Mouse (Mus musculus) heart, adult 2 months (tissue): ENCODE data around the gene 4930556J24Rik.

Source experiments
- CTCF ChIP-seq: fragments of 200-600 bp; IDR thresholded peaks from 2 replicates; pipeline ENCODE4 v1.8.1; 2022; ENCODE audit warnings: antibody characterized with exemption, mild to moderate bottlenecking, moderate library complexity
- EP300 ChIP-seq: fragments of 200-500 bp; IDR thresholded peaks from 2 replicates; pipeline ENCODE4 v1.6.1; 2011; ENCODE audit warnings: low read depth, low read length, control low read depth; ENCODE audit not compliant: insufficient read depth
- POLR2A ChIP-seq: fragments of 200-500 bp; IDR thresholded peaks from 2 replicates; pipeline ENCODE4 v1.6.1; 2011; ENCODE audit warnings: mild to moderate bottlenecking, low read depth, low read length, control low read depth; ENCODE audit not compliant: insufficient read depth

DNA sequence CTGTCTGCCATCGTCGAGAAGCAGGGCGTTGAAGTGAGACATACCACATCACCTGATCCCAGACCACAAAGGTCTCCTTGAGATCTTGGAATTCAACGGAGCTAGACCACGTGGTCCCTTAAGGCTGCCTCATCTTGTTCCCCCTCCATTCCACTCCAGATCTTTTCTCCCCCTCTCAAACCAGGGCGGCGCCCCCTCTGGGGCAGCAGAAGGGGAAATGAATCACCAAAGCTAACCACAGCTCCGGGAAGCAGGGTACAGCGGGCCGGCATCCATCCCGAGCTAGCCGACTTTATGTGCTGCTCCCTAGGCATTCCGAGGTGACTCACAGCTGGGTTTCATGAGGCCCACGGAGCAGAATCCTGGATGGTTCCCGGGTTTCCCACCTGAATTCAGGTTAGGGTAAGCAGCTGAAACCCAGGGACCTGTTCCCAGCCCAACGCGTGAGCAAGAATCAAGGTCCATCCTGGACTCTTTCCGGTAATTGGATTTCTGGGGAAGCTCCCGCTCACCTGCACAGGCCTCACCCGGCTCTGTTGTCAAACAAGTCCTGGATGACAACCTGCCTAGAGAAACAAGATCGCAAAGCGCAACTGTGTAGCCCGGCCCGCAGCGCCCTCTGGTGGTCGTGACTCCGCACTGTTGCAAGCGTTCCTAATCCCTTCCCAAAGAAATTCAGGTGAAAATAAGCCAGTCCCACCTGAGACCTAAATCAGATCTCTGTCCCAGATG lies 62.3 kb downstream of the 4930556J24Rik start, which contains the start of gene Slc35e4:
- TF ChIP-seq POLR2A (0 out of 2 replicates have a peak, but pooled peaks have one; percentile 4), CTCF (no peak; the same call in 1 of the 2 replicates), EP300 (peak; percentile 12; the same call in 1 of the 2 replicates)
